Mouse (Mus musculus) inflammation-experienced regulatory T-cells, adult 6 months (primary cell): ENCODE results near the gene Slc25a33. TPM values are rescaled to one million over a fixed set of nuclear protein-coding genes. Genes with fewer than 3 reads are reported as not detected.
"Not testable (repeated sequence)": the region's sequence is repeated elsewhere in the genome, so short reads cannot be mapped to it uniquely, and the experiment has no call there.

Source experiments
- ATAC-seq: one replicate; pipeline ENCODE4 v1.8.0; 2017
- polyA plus RNA-seq, 3 experiments: library from polyadenylated mRNA; unstranded; fragments of 100-300 nt; shearing (Covaris generic); gene quantifications; one replicate each; pipeline ENCODE4 v1.2.1; 2017

Slc25a33 gene
- polyA plus RNA-seq, 3 experiments from 2014 or later = 2.5 to 7.1 (median 3.4) TPM

DNA sequence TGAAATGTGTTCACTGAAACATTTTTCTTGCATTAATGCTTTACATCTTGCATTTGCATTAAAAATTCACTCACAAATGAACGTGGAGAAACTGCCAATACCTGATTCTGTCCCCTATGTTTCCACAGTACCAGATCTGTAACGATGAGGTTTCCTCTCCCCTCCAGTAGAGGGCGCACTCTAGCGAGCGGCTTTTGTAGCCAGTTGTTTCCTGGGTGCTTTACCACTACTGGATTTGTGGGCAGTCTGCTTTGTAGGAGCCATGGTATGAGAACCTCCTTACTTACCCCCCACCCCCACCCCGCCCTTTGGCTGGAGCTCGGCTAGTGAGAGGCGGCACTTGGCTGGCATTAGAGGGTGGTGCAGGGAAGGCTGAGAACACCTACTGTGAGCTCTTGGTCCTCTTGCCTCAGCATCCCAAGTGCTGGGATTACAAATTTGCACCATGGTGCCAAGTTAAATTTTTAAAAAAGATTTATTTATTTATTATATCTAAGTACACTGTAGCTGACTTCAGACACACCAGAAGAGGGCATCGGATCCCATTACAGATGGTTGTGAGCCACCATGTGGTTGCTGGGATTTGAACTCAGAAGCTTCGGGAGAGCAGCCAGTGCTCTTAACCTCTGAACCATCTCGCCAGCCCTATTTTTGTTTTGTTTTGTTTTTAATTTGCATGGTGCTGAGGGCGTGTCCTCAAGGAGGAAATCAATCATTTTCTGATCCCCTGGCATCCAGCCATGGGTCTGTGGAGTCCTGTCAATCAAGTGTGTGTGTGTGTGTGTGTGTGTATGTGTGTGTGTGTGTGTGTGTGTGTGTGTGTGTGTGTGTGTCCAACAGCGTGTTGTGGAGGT is 19.3 kb upstream of the Slc25a33 start:
- ATAC-seq = no peak

DNA sequence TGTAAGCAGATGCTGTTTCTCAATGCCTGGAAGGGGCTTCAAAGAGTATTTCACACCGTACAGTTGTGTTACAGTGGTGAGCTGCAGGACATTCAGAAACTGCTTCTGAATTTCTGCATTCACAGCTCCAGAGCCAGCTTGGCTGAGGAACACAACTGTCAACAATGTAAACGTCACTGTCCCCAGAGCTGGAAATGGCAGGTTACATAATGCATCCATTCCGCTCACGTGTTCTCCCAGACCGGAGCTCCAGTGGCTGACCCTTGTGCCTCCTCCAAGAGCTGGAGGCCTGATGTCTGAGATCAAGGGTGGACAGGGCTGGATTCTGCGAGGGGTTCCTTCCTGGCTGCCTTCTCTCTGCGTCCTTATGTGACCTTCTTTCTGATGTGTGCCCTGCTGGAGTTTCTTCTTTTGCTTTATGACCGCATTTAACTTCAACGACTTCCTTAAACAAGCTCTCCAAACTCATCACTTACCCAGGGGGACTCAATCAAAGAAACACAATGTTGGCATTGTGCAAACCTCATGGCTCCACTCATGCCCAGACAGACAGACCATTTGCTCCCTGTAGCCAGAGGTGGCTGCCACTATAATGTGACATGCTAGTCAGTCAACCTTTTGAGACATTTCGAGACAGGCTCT is 18.2 kb upstream of the Slc25a33 start:
- ATAC-seq = no peak

DNA sequence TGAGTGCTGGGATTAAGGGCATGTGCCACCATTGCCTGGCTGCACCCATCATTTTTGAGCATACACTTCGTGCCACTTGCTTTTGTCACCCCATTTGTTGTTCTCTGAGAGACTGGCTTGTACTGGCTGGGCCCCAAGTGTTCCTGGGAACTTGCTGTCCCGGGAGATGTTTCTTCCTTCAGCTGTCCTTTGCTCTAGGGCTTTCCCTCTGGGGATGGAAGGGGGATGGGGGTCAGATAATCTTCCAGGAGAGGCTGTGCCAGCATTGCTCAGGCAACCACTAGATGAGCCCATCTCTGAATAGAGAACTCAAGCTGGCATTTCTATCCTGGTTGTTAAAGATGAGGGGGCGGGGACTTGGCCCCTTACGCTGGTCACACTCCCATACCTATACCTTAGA is 17.4 kb upstream of the Slc25a33 start:
- no peak for ATAC-seq

DNA sequence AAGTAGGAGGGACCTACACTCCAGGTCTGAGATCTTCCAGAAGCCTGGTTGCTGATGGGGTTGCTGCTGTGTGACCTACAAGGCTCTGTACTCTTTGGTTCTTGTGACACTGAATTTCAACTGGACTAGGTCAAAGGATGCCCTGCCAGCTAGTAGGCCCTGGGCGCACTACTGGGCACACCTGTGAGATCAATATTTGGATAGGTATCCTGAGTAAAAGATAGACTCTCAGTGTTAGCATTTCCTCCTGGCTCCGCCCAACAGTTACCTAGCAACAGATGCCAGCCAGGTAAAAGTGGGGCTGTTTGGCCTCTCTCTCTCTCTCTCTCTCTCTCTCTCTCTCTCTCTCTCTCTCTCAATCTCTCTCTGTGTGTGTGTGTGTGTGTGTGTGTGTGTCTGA is 16.9 kb upstream of the Slc25a33 start:
- no peak for ATAC-seq

DNA sequence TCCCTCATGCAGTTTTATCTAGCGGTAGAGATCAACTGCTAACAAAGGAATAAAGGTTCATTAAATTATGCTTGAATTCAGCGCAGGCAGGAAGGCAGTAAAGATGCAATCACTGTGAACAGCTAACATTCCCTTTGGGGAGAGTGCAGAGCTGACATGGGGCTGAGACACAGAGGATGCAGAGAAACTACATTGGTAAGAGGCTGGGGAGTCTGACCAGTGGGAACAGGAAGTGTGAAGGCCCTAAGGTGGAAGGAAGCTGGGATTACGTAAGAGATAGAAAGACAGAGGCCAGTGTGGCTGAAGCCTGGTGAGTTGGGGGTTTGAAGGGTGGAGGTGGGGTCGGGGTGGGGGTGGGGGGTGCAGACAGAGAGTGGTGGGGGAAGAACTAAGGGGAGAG is 16.5 kb upstream of the Slc25a33 start:
- no peak for ATAC-seq

DNA sequence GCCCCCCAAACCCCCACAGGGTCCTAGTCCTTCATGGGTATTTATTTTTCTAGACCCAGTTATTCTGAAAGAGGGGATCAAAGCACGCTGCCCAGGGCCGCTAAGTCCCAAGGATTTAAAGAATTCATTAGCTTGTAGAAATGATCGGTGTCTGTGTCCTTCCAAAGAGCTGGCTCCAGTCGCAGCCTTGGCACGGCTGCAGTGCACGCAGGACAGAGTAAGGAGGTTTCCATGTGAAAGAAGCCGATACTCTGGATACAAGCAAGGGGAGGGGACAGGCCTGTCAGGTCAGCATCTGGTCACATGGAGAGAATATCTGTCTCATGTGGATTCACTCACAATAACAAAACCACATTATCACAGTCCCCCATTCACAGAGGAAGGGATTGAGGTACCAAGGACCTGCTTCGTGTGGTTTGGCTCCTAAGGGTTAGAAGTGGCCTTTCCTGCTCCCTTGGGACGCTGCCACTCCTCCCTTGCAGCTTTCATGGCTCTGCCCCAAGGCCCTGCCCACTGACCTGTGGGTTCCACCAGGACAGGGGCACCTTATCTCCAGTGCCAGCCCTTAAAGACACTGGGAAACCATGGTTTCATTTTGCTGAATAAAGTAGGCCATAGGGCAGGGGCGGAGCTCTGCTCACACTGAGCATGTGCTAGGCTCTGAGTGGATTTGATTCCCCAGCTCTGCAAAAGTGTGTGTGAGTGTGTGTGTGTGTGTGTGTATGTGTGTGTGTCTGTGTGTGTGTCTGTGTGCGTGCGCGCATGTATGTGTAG is 15.5 kb upstream of the Slc25a33 start:
- ATAC-seq = no peak

DNA sequence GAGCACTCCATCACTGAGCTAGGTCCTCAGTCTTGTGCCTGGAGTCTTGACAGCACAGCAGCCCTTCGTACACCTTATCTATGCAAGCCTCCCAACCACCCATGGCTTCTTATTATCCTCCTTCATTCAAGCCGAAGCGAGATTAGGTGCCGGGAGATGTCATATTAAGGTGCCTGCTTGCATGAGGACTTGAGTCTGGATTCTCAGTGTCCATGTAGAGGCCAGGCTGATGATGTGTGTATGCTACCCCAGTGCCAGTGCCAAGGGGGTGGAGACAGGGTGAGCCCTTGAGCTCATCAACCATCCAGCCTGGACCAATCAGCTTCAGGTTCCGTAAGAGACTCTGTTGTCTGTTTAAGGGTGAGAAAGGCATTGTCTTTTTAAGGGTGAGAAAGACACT is 10.8 kb upstream of the Slc25a33 start:
- ATAC-seq = no peak

DNA sequence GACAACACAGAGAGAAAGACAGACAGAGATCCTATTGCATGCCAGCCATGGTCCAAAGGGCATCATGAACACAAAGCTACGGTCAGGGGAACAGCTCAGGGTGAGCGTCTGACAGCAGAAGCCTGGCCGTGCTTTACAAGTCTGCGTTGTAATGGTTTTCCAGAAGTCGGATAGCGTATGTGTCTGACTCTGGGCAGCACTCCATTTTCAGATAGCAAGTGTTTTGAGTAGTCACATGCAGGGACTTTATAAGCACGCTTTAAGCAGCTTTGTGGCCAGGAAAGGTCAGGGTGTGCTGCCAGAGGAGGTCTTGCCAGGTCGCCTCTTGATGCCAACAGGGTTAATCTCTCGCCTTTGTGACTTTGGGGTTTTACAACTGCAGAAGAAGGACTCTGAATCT is 10.3 kb upstream of the Slc25a33 start:
- ATAC-seq = no peak

DNA sequence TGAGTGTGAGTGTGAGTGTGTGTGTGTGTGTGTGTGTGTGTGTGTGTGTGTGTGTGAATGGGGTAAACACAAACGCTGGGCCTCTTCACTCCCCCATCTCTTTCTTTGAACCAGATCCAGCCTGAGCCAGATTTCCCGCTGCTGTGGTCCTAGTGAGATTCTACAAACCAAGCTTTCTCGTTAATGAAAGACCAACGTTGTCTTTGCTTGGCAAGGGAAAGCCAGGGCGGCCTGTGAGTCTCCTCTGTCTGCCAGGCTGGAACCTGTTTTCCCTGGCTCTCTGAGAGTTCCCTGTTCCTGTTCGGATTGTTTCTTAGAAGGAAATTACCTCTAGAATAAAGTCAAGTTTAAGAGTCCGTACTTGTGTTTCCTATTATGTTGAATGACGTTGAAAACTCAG is 8.9 kb upstream of the Slc25a33 start:
- ATAC-seq = no peak

DNA sequence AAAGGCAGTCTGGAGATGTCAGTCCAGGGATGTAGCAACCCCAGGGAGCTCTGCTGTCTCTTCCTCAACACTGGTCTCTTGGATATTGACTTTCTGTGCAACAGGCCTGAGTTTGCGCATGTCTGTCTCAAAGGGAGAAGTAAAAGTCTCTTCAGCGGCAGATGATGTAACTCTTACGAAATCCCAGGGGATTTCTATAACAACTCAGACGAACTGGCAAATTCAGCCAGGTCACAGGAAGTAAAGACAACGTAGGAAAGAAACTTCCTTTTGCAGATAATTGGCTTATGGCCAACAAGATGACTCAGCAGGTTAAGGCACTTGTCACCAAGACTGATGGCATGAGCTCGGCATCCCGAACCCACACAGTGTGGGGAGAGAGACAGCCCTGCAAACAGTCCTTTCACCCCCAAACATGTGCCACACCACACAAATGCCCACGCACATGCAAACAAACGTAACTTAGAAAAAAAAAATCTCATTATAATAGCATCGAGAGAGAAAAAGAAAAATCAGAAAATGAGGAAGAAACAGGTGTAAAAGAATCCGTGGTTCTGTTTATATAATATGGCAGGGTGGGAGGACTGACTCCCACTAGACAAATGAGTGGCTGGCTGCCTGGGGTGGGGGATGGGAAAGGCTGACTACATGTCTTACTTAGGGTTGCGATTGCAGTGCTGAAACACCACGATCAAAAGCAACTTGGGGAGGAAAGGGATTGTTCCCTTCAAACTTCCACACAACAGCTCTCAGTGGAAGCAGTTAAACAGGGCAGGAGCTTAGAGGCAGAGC is 6.7 kb upstream of the Slc25a33 start:
- ATAC-seq = peak; percentile 58

DNA sequence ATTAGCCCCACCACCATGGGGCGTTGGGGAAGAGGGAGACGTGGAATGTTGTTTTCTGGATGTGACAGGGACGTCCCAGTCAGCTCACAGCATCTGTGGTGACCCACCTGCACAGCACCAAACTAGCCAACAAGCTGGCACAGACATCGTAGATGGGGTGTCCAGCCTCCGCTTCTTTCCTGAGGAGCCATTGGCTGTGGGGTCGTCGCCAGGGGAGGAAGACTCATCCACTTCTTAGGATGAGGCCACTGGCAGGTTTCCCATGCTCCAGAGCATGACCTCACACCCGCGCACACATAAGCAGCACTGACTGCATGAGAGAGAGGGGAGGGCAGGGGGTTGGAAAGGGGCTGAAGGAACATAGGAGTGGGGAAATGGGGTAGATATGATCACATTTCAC is 5.9 kb upstream of the Slc25a33 start:
- ATAC-seq = no peak

DNA sequence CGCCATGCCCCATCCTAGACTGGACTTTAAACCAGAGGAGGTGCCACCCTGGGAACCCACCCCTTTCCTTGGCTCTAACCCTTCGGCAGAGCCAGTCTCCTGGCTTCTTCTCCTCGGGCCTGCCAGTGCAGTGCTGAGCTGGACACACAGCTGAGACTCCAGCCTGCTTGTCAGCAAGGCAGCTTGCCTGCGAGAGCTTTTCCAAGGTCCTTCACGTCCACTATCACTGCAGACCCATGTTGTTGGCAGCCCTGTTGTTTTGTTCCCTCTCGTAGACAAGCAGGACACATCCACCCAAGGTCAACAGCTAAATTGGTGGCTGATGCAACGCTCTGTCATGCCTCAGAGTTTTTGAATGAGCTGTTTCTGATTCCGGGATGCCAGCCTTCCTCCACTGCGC is 3.0 kb upstream of the Slc25a33 start:
- ATAC-seq = no peak

DNA sequence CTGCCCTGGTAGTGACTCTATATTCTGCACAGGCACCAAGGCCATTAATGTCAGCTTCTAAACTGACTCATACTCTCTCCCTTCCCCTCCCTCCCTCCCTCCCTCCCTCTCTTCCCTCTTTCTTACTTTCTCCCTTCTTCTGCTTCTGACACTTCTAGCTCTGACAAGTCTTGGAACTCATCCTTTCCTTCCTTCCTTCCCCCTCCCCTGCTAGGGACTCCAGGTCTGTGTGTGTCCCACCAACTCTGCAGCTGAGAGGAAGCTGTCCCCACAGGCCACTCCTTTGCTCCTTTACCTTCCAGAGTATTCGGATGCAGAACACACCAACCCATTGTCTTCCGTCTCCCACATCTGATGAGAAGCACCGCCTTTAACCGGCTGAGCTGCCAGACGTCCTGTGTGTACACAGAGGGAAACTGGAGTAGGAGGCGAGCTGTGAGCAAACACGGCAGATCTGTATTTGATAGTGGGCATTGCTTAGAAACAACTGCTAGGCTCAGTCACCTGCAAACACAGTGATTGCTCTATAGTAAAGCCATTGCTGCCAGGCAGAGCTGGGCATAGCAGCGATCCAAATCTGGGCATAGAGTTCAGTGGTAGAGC is 1.8 kb upstream of the Slc25a33 start:
- no peak for ATAC-seq

DNA sequence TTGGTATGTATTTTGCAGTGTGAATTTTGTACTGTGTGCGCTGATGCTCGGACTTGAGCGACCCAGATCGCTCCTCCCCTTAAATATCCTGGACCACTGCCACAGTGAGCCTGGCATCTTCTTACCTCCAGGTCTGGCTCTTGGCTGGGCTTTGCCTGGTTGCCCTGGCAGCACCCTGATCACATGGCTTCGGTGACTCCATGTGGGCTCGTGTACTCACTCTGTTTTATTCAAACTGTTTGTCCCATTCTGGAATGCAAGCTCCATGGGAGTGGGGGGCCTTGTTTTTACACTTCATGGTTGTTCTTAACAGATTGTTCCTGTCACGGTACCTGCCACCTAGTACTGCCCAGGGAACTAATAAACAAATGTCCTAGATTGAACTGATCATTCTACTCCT is 1.3 kb upstream of the Slc25a33 start:
- no peak for ATAC-seq

DNA sequence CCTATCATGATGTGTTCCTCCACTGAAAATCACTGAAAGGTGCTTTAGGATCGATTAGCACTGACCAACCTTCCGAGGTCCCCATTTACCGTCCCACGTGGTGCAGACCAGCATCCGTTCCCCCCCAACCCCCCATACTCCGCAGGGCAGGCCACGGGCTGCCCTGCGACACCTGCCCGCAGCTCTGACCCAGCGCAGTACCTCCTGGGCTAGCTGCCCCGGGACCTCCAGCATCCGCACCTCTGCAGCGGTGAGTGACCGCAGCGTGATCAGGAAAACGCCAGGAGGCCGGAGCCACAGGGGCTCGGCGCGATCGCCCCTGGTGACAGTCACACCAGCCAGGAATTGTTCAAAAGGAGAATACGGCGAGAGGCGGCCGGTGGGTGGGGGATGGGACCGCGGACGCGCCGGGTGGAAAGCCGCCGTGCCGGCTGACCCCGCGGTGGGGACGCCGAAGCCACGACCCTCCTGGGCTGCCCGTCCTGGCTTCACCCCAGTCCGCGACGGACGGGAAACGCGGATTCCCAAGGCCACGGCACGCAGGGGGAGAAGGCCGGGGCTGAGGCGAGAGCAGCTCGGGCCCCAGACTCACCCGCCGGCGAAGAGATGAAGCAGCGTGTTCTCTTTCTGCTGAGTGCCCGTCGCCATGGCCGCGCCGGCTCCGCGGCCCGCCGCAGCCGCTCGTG is 526 bp downstream of the Slc25a33 start:
- peak; percentile 53 for ATAC-seq

DNA sequence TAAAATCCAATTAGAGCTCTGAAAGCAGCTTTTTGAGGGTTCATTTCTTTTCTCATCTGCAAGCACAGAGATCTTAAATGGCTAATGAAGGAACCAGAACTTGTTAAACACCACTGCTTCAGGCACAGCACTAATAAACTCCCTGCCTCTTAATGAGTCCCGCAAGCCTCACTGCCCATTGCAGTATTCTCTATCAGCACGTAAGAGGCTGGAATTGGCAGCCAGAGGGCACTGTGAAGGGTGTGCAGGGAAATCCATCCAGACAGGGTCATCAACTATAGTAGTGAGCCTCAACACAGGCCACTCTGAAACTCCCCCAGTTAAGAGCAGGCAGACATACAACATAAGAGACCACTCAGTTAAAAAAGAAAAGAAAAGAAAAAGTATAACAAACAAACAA is 1.7 kb downstream of the Slc25a33 start:
- no peak for ATAC-seq

DNA sequence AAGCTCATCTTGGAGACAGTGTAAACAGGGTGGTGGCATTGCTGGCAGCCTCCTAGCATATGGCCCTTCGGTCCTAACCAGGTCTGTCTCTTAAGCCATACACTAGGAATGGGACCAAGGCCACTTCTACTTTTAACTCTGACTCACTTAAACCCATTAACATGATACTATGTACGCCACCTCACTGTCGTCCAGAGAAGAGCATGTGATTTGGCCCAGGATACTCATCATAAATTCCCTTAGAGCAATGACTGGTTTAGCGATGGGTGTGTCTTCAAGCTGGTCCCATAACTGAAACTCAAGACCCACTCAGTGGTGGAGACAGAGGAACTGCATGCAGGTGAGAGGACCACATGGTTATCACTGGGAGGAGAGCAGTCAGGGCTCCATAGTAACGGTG is 8.9 kb downstream of the Slc25a33 start:
- no peak for ATAC-seq

DNA sequence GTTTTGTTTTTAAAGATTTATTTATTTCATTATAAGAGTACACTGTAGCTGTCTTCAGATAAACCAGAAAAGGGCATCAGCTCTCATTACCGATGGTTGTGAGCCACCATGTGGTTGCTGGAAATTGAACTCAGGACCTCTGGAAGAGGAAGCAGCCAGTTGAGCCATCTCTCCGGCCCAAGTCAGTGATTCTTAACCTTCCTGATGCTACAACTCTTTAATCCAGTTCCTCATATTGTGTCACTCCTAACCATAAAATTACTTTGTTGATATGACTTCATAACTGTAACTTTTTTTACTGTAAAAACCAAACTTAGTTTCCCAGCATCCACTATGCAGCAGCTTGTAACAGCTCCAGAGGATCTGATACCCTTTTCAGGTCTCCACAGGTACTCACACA is 10.7 kb downstream of the Slc25a33 start:
- ATAC-seq = no peak

DNA sequence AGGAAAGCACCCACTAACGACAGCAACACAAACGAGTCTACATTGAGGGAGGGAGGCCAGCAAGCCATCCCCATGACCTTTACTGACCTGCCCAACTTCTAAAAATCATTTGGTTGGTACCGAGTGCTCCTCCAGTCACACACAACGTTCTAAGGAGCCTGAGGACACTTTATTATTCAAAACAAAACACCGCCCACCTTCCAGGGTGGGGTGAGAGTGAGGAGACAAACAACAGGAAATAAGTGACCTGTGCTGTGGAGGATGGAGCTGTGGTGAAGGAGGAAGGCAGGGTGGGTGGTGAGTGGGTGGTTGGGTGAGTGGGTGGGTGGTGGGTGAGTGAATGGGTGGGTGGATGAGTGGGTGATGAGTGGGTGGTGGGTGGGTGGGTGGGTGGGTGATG is 14.6 kb downstream of the Slc25a33 start:
- peak; percentile 93 for ATAC-seq

DNA sequence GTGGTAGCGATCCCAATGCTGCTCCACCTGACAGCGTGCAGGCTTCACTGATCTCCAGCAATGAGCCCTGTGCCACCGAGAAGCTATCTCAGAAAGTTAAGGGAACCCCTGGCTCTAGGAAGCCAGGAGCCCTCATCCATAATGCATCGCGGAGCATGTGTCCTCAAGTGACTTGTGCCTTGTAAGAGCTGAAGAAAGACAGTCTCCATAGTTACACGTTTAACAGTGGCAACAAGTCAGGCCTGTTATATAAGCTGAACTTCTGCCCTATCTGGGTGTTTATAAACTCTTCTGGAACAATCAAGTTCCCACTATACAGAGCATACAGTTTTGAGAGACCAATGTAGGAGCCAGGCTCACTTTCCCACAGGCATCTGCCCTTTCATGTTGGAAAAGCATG is 15.7 kb downstream of the Slc25a33 start:
- ATAC-seq = no peak

DNA sequence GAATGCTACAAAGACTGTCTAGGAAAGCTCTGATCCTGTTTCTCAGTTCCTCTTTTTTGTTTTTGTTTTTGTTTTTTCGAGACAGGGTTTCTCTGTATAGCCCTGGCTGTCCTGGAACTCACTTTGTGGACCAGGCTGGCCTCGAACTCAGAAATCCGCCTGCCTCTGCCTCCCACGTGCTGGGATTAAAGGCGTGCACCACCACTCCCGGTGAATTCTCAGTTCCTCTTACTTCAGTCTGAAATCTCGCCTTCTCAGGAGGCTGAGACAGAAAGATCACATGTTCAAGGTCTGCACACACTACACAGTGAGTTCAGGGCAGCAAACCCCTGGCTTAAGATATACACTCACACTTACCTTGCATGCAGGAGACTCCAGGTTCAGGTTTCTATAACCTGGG is 17.5 kb downstream of the Slc25a33 start:
- not testable (repeated sequence) for ATAC-seq

DNA sequence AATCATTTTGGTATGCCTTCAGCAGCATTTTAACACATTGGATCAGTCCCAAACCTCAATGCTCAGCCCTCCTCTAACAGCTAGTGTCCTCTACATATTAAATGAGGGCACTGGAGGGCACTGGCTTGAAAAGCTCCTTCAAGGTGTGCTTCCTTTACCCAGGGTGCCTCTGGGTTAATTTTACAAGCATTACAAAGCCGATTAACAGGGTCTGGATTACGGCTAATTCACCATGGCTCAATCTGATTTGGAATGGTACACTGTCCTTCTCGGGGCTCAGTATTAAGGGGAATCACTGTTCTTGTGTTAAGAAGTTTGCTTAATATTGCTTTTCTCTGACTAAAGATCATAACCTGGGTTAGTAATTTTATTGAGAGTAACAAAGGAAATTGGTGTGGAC is 21.2 kb downstream of the Slc25a33 start:
- no peak for ATAC-seq
